Mouse (Mus musculus) ovary, postnatal 14 days (tissue): Measurements from ENCODE around the gene Gm4871.
A peak's percentile ranks its signal among the peaks of the same experiment; 100 is the strongest.
"Not testable (repeated sequence)": the region's sequence is repeated elsewhere in the genome, so short reads cannot be mapped to it uniquely, and the experiment has no call there.

Experiments used
- DNase-seq: peaks from one replicate; pipeline ENCODE4 v3.0.0; 2022; ENCODE audit warnings: low spot score

Gm4871 gene

DNA sequence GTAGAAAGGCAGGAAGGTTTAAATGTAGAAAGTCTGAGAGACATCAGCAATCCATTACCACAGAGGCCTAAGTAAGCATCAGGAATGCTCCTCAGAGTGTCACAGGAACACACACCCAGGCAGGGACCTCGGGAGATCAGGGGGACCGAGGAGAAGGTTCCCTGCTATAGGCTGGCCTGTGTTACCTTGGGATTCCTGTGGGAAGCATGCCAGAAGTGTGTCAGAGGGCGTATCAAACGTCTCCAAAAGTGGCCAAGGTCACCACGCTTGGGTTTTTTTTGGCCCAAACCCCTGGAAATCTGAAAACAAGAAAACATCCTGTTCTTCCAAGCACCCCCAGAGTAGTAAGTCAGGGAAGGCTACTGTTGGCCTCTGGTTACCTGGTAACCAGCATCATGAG is at the start of gene Gm4871:
Gm4871 (minus strand) TSS at position 364 of the 400 bp plus-strand sequence.
- not testable (repeated sequence) for DNase-seq

DNA sequence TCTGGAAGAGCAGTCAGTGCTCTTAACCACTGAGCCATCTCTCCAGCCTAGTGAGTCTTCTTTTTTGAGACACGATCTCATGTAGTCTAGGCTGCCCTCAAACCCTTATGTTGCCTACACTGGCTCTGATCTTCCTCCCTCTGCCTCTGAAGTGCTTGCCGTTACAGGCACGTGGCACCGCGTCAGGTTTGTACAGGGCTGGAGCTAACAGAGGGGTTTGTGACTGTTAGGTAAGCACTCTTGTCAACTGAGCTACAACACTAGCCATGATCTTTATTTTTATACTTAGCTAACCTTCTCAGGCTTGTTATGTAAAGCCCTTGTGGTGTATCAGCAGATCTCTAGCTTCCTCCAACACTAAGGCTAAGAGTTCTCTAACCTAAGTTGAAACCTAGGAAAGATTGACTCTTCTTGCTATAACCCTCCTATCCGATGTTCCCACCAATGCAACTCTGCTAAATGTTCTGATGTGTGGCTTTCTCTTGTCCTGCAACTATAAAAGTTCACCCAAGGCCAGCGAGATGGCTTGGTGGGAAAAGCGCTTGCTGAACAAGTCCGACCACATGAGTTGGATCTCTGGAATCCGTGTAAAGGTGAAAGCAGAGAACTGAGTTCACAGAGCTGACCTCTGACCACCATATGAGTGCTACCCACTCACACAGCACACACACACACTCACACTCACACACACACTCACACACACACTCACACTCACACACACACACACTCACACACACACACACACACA is 49.5 kb upstream of the Gm4871 start:
- DNase-seq, result no peak

DNA sequence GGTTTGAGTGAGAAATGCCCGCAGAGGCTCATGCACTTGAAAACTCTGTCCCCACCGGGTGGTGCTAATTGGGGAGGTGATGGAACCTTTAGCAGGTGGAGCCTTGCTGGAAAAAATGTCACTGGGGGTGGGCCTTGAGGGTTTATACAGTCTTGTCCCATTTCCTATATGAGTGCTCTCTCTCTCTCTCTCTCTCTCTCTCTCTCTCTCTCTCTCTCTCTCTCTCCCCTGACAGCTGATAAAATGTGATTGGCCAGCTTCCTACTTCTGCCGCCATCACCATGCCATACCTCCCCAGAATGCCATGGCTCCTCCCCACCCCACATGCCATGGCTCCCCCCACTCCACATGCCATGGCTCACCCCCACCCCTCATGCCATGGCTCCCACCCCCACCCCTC is 42.5 kb upstream of the Gm4871 start:
- no peak for DNase-seq

DNA sequence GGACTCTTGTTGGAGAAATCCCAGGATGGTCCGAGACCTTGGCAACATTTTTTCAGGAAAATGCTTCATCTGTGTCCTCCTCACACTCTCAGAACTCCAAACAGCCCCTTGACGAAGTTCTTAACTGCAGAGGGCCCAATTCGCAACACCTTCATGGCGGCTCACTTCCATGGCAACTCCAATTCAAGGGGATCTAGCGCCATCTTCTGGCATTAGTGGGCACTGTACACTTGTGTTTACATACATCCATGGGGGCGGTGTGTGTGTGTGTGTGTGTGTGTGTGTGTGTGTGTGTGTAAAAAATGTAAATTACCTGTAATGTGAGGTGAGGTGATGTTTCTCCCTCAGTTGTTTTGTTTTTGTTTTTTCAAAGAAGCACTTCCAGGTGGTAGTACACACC is 38.8 kb upstream of the Gm4871 start:
- no peak for DNase-seq

DNA sequence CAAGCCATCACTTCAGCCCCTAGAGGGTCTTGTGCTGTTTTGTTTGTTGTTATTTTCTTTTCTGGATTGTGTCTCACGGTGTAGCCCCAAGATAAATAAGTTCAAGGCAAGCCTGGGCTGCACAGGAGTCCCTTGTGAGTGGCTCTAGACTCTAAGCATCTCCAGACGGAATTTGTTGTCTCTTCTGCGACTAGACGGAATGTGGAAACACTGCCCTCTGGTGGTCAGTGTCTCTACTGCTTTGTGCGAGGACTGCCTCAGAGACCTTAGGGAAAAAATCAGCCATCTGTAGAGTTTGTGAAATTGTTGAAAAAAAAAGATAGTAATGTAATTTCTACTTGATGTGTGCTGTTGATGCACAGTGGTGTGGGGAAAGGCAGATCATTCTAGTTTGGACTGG is 37.2 kb upstream of the Gm4871 start:
- peak; percentile 52 for DNase-seq

DNA sequence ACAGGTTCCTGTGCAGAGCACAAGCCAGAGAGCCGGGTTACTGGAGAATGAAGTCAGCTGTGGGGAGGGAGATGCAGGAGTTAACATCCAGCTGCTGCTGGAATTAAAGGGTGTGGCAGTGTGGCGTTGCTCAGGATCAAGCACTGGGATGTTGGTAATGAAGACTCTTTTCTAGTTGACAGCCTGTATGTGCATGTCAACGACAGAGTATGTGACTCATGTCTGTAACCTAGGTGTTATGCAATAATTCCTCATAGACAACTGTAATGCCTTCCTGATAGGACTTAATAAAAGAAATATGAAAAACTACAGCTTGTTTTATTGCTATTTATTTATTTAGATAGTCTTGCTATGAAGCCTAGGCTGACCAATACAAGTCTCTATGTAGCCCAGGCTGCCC is 36.3 kb upstream of the Gm4871 start:
- DNase-seq, result no peak

DNA sequence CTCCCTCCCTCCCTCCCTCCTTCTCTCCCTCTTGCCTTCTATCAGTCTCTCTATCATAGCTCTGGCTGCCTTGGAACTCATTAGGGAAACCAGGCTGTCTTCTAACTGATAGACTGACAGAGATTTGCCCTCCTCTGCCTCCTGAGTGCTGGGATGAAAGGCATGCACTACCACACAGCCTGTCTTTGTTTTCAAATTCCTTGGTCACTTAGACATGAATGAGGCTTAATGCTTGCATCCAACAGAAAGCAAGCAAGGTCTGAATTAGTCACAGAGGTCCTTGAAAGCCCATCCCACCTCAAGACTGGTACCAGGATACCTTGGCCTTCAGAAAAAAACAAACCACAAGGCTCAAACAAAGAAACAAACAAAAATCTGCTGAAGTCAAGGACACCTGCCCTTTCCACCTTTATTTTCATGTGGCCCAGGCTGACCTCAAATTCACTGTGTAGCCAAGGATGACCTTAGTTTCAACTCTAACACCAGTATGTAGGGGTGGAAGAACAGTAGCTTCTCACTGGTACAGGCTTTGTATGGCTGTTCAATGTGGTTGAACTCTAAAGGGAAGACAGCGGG is 32.3 kb upstream of the Gm4871 start:
- DNase-seq, result no peak

DNA sequence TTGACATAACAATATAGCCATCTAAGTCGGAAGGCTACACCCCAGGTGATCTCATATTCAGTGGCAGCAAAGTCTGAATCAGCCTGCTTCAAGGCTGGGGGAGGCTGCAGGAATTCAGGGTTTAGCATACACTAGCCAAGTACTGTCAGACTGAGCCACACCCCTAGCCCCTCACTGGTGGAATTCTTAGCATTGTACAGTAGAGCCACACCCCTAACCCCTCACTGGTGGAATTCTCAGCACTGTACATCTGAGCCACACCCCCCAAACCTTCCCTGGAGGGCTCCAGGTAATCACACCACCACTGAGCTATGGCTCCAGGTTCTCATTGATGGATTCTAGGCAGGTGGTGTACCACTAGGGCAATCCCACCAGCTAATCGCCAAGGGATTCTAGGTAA is 27.0 kb upstream of the Gm4871 start:
- no peak for DNase-seq

DNA sequence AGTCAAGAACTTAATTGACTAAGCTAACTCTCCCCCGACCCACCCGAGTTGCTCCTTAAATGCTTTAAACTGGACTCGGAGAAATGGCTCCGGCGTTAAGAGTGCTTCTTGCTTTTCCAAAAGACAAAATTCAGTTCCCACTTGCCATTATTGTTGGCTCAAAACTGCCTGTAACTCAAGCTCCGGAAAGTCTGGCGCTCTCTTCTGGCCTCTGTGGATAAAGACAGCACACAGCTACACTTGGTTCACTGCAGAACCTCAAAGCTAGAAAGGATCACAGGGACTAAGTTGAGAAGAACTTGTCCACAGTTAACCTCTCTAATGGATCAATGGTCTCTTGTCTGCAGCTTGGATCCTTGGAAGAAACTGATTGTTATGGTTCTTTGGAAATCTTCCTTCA is 26.2 kb upstream of the Gm4871 start:
- DNase-seq, result no peak

DNA sequence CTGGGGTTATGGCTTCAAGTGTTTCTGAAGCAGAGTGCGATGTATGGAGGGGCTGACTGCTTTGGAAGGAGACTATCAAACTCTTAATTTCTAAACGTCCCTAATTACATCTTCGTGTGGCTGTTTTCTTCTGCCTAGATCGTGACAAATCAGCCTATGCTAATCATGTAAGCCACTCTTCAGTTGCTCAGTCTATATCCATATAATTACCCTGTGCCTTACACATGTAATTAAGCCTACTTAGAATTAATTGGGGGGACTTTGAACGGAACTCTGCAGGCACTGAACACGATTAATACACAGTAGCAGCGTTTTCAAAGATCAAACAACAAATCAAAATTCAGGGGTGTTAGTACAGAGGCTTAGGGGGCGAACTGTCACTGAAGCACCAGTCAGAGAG is 25.4 kb upstream of the Gm4871 start:
- DNase-seq, result no peak

DNA sequence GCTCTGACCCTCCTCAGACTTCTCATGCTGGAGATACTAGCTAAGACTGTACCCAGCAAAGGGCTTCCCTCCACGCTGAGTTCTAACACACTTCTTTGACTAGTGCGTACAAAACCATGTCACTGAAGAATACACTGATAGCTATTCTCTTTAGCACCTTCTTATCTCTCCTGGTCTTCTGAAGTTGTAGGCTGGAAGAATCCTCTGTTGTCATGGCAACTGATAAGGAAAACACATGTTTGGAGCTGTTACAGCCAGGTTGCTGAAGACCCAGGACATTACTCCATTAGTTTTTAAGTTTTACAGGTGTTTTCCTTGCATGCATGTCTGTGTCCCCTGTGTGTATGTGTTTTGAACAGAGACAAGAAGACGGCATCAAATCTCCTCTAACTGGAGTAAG is 21.6 kb upstream of the Gm4871 start:
- not testable (repeated sequence) for DNase-seq

DNA sequence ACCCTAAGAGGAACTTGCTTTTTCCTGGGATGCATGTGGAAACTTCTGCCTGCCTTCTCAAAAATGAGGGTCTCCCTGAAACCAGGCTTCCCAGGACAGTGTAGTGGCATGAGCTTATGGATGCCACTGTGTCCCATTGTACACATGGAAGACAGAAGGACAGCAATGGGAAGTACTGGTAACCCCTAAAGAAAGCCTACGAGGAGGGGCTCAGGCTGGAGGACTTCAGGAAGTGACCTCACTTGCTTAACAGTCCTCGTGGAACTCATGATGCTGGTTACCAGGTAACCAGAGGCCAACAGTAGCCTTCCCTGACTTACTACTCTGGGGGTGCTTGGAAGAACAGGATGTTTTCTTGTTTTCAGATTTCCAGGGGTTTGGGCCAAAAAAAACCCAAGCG is 10.1 kb upstream of the Gm4871 start, which contains the start of gene 1700018F24Rik:
1700018F24Rik (plus strand) TSS at position 301 of the 400 bp plus-strand sequence.
- DNase-seq, result not testable (repeated sequence)

DNA sequence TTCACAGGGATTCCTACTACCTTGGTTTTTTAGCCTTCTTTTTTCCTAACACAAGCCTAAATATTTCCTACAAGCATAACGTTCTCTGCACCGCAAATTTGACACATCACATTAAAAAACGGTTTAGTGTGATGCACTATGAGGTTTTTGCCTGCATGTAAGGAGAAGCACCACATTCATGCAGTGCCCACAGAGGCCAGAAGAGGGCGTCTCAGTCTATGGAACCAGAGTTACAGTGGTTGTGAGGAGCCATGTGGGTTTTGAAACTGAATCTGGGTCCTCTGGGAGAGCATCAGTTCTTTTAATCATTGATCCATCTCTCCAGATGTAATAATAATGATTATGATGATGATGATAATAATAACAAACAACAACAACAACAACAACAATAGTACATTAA is 9.1 kb upstream of the Gm4871 start:
- DNase-seq, result peak; percentile 7

DNA sequence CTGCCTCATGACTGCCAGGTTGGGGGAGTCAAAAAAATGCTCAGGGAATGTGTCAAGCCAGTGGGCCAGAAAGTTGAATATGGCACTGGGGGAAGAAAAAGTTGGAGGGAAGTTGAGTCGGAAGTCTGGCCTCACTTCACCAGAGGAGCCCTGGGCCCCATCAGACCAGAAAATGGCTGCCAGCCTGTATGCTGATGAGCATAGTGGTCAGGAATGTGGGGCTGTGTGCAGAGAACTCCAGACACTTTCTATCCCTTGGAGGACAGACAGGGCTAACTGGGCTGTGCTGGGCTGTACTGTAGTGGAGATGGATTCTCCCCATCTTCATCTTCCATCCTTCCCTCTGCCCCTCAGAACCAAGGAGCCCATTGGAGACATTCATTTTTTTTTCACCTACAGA is 2.1 kb downstream of the Gm4871 start:
- DNase-seq, result not testable (repeated sequence)

DNA sequence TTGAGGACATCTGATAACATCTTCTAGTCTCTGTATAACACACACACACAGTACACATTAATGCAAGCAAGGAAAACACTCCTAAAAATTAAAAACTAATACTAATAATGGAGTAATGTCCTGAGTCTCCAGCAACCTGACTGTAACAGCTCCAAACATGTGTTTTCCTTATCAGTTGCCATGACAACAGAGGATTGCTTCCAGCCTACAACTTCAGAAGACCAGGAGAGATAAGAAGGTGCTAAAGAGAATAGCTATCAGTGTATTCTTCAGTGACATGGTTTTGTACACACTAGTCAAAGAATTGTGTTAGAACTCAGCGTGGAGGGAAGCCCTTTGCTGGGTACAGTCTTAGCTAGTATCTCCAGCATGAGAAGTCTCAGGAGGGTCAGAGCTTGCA is 11.8 kb downstream of the Gm4871 start:
- DNase-seq, result not testable (repeated sequence)

DNA sequence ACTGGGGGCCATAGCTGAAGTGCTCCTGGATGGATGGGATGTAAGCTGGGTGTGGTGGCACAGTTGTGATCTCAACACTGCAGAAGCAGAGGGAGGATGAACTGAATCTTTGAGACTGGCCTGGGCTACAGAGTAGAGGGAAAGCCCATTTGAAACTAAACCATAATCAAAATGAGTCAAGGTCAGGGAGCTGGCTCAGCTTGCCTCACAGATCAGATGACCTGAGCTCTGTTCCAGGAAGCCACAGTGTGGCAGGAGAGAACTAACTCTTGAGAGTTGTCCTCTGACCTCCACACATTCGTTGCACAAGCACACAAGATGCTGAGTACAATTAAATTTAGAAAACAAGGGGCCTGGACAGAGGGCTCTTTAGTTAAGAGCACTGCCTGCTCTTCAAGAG is 12.3 kb downstream of the Gm4871 start:
- DNase-seq, result not testable (repeated sequence)

DNA sequence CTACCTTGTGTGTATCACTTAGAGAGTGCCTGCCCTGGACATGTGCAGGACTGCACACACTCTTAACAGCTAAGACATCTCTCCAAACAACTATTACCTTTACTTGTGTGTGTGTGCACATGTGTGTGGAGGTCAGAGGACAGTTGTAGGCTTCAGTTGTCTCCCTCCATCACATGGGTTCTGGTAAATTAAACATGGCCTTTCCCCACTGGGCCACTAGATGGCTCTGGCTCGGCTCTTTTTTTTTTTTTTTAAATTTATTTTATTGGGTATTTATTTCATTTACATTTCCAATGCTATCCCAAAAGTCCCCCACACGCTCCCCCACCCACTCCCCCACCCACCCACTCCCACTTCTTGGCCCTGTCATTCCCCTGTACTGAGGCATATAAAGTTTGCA is 15.8 kb downstream of the Gm4871 start:
- DNase-seq, result not testable (repeated sequence)

DNA sequence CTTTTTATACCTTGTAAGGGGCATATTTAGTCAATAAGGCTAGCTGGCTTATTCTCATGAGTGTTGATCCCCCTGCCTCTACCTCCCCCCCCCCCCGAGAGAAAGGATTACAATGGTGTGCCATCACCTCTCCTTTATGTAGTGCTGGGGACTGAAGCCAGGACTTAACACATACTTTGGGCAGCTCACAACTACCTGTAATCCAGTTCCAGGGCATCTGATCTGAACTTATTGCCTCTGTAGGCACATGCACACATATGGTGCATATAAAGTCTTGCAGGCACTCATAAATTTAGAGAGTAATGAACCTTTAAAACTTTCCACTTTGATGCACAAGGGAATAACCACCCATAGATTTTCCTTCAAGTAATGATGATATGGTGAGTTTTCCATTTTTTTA is 18.3 kb downstream of the Gm4871 start:
- DNase-seq, result no peak

DNA sequence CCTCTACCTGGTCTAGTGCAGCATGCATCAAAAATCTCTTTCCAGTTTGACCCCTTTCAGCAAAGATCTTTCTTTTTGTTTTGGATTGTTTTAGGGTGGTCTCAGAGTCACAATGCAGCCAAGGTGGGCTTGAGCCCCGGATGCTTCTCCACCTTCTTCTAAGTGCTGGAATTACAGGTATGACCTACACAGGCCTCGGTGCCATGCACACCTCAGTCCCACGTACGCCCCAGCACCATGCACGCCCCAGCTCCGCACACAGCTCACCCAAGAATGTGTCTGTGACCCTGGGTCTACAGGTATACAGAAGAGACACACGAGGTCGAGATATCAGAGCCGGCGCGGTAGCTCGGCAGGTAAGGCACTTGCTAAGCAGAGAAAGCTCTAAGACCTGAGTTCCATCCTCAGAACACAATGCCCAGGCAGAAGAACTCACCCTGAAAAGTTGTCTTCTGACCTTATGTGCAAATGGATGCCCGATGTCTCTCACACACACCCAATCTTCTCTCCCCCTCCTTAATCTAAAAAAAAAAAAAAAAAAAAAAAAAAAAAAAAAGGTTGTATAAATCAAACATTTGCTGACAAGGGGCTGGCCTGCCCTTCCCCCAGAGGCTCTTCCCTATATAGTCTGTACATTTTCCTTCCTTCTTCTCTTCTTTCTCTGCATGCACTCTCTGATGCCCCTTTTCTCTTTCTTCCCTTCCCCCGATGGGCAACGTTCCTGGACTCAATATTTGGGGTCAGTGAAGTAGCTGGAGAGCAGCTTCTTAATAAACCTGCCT is 23.5 kb downstream of the Gm4871 start:
- DNase-seq, result no peak

DNA sequence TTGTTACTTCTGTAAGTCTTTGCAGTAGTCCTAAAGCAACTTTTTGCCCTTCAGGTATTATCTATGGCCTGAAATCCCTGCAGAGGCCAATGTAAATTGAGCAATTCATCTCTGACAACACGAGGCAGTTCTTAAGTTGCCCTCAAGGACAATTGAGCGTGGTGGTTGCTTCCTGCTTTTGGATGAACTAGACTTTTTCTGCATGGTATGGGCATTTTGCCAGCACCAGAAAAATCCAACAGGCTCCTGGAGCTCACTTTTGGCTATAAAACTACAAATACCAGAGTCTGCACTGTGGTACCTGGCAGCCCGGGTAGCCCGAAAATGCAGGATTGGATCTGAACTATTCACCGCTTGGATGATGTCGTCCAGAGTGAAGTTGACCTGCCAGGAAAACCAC is 27.0 kb downstream of the Gm4871 start:
- no peak for DNase-seq

DNA sequence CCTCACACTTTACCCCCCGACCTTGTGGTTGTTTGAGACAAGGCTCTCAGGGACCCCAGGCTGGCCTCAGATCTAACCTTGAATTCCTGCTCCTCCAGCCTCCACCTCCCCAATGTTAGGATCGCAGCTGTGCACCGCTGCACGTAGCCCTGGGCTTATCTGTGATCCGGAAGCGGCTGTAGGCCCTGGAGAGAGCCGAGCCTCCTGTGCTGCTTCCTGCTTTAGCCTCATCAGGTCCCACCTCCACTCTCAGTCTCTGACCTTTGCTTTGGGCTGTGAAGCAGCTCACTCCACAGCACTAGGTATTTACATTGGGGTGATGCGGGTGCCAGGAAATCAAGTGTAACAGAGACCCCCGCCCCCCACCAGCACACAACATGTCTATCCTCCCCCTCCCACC is 28.1 kb downstream of the Gm4871 start:
- DNase-seq, result no peak

DNA sequence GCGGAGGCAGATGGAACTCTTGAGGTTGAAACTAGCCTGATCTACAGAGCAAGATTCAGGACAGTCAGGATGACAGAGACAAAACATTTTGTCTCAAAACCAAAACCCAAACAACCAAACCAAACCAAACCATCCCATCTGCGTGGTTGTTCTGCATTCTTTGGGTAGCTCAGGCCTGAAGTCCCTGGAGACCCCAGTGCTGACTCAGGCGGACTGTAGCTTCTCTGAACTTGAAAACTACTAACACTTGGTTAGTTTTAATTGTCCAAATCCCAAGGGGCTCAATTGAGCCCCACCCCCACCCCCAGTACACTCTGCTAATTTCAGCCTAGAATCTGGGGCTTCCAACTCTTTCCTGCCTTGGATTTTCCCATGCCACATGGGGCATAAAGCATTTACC is 29.2 kb downstream of the Gm4871 start:
- DNase-seq, result no peak

DNA sequence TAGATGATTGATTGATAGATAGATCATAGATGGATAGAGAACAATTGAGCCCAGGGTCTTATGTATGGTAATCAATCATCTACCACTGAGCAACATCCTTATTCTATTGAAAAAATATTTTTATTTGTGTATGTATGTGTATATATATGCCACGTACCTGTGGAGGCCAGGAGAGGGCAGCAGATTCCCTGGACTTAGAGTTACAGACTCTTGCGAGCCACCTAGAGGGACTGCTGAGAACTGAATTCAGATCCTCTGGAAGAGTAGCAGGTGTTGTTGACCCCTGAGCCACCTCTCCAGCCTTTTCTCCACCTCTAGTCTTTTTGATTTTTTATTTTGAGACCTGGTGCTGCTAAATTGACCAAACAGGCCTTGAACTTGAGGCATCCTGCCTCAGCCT is 34.1 kb downstream of the Gm4871 start:
- no peak for DNase-seq
